Mouse (Mus musculus) hindbrain, embryonic 16.5 days (tissue): Measurements from ENCODE around the gene Dph3. TPM values are rescaled to one million over a fixed set of nuclear protein-coding genes. Genes with fewer than 3 reads are reported as not detected.

Experiments used
- ATAC-seq: fragments of 200-750 bp; cut with Nextera tagmentation; 2 replicates; pipeline ENCODE4 v1.8.0; 2017; ENCODE audit warnings: moderate TSS enrichment, moderate library complexity
- H3K27ac ChIP-seq: fragments of 300-500 bp; sonication (generic); 2 replicates; pipeline ENCODE4 v1.5.1; 2014; ENCODE audit warnings: low read depth, mild to moderate bottlenecking, control low read depth, low read length, moderate library complexity
- H3K27me3 ChIP-seq: fragments of 300-500 bp; sonication (generic); replicated peaks from 2 replicates; pipeline ENCODE4 v1.6.1; 2014; ENCODE audit warnings: low read length; ENCODE audit not compliant: control insufficient read depth, insufficient read depth
- H3K36me3 ChIP-seq: fragments of 300-500 bp; sonication (generic); 2 replicates; pipeline ENCODE4 v1.6.1; 2014; ENCODE audit warnings: mild to moderate bottlenecking, low read length, moderate library complexity, mixed read lengths; ENCODE audit not compliant: control insufficient read depth, insufficient read depth
- H3K4me1 ChIP-seq: fragments of 300-500 bp; sonication (generic); 2 replicates; pipeline ENCODE4 v1.6.1; 2014; ENCODE audit warnings: low read depth, low read length; ENCODE audit not compliant: control insufficient read depth, insufficient read depth
- H3K4me2 ChIP-seq: fragments of 300-500 bp; sonication (generic); 2 replicates; pipeline ENCODE4 v1.6.1; 2014; ENCODE audit warnings: mild to moderate bottlenecking, low read length, control low read depth, moderate library complexity
- H3K4me3 ChIP-seq: fragments of 300-500 bp; sonication (generic); 2 replicates; pipeline ENCODE4 v1.5.1; 2014; ENCODE audit warnings: mild to moderate bottlenecking, low read length, control low read depth, moderate library complexity
- H3K9ac ChIP-seq: fragments of 300-500 bp; sonication (generic); 2 replicates; pipeline ENCODE4 v1.6.1; 2014; ENCODE audit warnings: low read depth, mild to moderate bottlenecking, control low read depth, low read length, moderate library complexity
- H3K9me3 ChIP-seq: fragments of 300-500 bp; sonication (generic); 2 replicates; pipeline ENCODE4 v1.6.1; 2014; ENCODE audit warnings: mild to moderate bottlenecking, low read length, moderate library complexity; ENCODE audit not compliant: control insufficient read depth
- WGBS: fragments of 180-500 bp; shearing (Covaris S2); extraction: QIAGEN DNeasy Blood & Tissue Kit; methylation state at CpG from one replicate; pipeline ENCODE4 v1.1.7; 2014; 5-methylcytosine and 5-hydroxymethylcytosine counted together
- polyA plus RNA-seq: library from polyadenylated mRNA; unstranded; fragments of >200 nt; fragmentation: Nextera tagmentation; extraction: Ambion mirVana; gene quantifications from 2 replicates; pipeline ENCODE4 v1.2.1, GENCODE M21; 2015

Gene Dph3
- polyA plus RNA-seq, 1 experiment from 2014 or later = 72.9 TPM

- no peak for ATAC-seq
- H3K4me2 ChIP-seq = no peak overlapping the region
- no peak overlapping the region for H3K4me3 ChIP-seq
- no peak overlapping the region for H3K27ac ChIP-seq
- WGBS = 75% methylated on average over 5 of the region's 5 CpGs
- H3K9ac ChIP-seq = no peak overlapping the region
- H3K4me1 ChIP-seq = no peaks in the 10 kb centered on the region
- no peaks in the 10 kb centered on the region for H3K9me3 ChIP-seq
- no peaks in the 10 kb centered on the region for H3K36me3 ChIP-seq
- no peaks in the 10 kb centered on the region for H3K27me3 ChIP-seq
These were observed 43.4 kb downstream of the Dph3 start for GRCm38 (mm10) chr14:32042108-32042507.

- Histone ChIP-seq H3K4me2 (no peak overlapping the region), H3K36me3 (no peaks in the 10 kb centered on the region), H3K4me3 (no peak overlapping the region), H3K27me3 (no peaks in the 10 kb centered on the region), H3K4me1 (no peaks in the 10 kb centered on the region), H3K9me3 (no peaks in the 10 kb centered on the region), H3K27ac (no peak overlapping the region), H3K9ac (no peak overlapping the region)
- ATAC-seq = no peak
- 81% methylated on average over 8 of the region's 8 CpGs for WGBS
These were observed 47.8 kb downstream of the Dph3 start for GRCm38 (mm10) chr14:32037661-32038252.

GRCm38 (mm10) chr14:32036482-32036881 lies 49.0 kb downstream of the Dph3 start:
- H3K4me2 ChIP-seq = no peak overlapping the region
- no peaks in the 10 kb centered on the region for H3K27me3 ChIP-seq
- H3K4me3 ChIP-seq = no peak overlapping the region
- 82% methylated on average over 5 of the region's 5 CpGs for WGBS
- no peaks in the 10 kb centered on the region for H3K4me1 ChIP-seq
- H3K36me3 ChIP-seq = no peaks in the 10 kb centered on the region
- H3K27ac ChIP-seq = no peak overlapping the region
- H3K9me3 ChIP-seq = no peaks in the 10 kb centered on the region
- no peak overlapping the region for H3K9ac ChIP-seq
- ATAC-seq = no peak

- no peaks in the 10 kb centered on the region for H3K36me3 ChIP-seq
- WGBS = 5% methylated on average over 4 of the region's 4 CpGs
- no peak overlapping the region for H3K4me2 ChIP-seq
- H3K27me3 ChIP-seq = no peaks in the 10 kb centered on the region
- H3K9me3 ChIP-seq = no peaks in the 10 kb centered on the region
- H3K4me3 ChIP-seq = no peak overlapping the region
- peak; percentile 48; the same call in 1 of the 2 replicates for ATAC-seq
- H3K9ac ChIP-seq = 0 out of 2 replicates have a peak overlapping the region, but pooled peaks have one; percentile 14
- peaks cover 12% of the 10 kb centered on the region for H3K4me1 ChIP-seq
- no peak overlapping the region for H3K27ac ChIP-seq
These were observed 53.0 kb downstream of the Dph3 start for GRCm38 (mm10) chr14:32032522-32032921.

Other genes with a start within 250 kb of the Dph3 start
- gene Galnt15, start 56.7 kb downstream of the Dph3 start, polyA plus RNA-seq = 1.1 and 1.4 TPM in 2 replicates
- gene Oxnad1, start 355 bp downstream of the Dph3 start, polyA plus RNA-seq = 21.7 and 29.0 TPM in 2 replicates
- not detected in 2 replicates for gene Msmb, start 56.3 kb upstream of the Dph3 start, polyA plus RNA-seq
- 104 and 116 TPM in 2 replicates for gene Ncoa4, start 74.1 kb upstream of the Dph3 start, polyA plus RNA-seq
- 221 and 231 TPM in 2 replicates for gene Timm23, start 116.2 kb upstream of the Dph3 start, polyA plus RNA-seq
- gene Parg, start 116.2 kb upstream of the Dph3 start, polyA plus RNA-seq = 26.8 and 30.0 TPM in 2 replicates
- 20.9 and 24.6 TPM in 2 replicates for gene Ogdhl, start 236.3 kb upstream of the Dph3 start, polyA plus RNA-seq